Mouse (Mus musculus) lung, postnatal 0 days (tissue): ENCODE measurements around the gene Gm43517.

ENCODE experiments used
- CTCF ChIP-seq: IDR thresholded peaks from 2 replicates; pipeline ENCODE4 v1.5.1; 2016; ENCODE audit warnings: antibody characterized with exemption, mild to moderate bottlenecking
- EP300 ChIP-seq: IDR thresholded peaks from 2 replicates; pipeline ENCODE4 v1.6.1; 2016; ENCODE audit warnings: antibody characterized with exemption, mild to moderate bottlenecking, control low read depth

DNA sequence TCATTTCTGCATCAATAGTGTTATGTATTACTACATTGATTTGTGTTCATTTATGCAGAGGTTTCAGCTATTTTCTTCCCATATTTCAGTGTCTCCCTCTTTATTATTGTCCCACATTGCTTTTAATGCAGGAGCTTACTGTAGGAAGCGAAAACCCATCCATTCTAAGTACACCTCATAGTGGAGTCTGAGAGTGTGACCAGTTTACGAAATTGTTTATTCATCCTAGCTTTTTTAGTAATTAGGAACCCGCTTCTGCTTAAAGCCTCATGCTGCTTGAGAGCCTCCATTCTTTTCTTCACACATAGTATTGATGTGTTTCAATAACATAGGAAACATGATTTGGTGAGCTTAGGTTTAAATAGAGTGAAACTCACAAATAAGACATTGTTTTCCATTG is 8.7 kb downstream of the Gm43517 start:
- TF ChIP-seq CTCF (no peak), EP300 (no peak)
